Mouse (Mus musculus) urinary bladder, postnatal 36 days (tissue): ENCODE data around the gene Klhl8.
A peak's percentile ranks its signal among the peaks of the same experiment; 100 is the strongest.

Experiments
- DNase-seq, 2 experiments: peaks; one replicate each; pipeline ENCODE4 v3.0.0; 2022; ENCODE audit warnings: low spot score in 2 of 2, mixed read lengths in 1 of 2

Klhl8 gene

DNA sequence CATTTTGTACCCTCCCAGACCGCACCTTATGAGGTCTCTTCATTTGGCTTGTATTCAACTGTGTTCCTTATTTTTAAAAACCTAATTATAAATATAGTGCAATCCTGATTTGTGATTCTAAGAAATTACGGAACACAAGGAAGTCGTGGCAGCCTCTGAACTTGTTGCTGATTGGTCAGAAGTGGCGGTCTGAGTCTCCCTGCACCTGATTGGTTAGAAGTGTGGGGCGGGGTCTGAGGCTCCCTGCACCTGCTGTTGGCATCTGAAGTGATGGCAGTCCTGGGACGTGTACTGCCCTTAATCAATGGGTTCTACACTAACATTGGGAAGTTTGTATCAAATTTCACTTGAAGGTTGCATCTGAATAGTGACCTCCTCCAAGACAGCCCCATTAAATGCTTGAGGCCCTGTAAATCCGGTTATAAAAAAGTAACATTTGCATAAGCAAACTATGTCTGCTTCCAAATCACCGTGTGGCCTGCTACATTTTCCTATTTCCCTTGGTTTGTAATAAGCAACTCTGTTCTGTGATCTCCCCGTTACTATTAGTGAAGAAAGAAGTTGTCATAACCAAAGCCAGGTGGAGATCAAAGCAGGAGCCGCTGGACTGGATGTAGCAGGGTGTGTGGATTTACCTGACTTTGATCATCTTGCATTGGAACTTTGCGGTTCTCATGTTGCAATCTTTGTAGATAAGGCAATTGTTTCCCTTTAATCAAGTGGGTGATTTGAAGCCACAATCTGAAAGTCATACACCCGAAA lies 5.7 kb upstream of the Klhl8 start:
- DNase-seq, result no peak

DNA sequence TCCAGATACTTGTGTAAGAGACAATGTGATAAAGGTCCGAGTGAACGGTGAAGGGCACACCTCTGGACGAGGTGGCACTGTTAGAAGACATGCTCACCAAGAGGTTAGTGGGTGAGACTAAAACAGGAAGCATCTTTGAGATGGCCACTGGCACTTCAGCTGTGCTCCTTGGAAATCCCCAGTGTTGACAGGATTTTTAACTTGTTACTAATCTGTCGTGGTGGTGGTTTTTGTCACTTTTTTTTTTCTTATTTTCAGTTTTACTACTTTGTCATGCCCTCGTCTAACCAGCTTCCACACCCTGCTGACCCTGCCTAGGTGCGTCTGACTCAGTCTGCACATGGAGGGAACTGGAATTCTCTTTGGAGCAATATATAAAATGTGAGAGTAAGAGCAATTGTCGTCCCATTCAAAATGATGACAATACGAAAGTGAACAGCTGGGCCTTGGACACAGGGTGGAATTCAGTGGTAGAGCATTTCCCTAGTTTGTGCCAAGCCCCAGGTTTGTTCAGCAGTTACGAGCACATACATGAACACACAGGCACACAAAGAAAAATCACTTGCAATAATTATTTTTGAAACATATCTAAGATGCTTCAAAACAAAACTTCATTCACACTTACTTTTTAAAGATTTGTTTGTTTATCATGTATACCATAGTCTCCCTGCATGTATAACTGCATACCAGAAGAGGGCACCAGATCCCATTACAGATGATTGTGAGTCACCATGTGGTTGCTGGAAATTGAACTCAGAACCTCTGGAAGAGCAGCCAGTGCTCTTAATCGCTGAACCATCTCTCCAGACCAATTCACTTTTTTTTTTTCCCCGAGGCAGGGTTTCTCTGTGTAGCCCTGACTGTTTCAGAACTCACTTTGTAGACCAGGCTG lies 3.5 kb upstream of the Klhl8 start:
- no peak for DNase-seq

DNA sequence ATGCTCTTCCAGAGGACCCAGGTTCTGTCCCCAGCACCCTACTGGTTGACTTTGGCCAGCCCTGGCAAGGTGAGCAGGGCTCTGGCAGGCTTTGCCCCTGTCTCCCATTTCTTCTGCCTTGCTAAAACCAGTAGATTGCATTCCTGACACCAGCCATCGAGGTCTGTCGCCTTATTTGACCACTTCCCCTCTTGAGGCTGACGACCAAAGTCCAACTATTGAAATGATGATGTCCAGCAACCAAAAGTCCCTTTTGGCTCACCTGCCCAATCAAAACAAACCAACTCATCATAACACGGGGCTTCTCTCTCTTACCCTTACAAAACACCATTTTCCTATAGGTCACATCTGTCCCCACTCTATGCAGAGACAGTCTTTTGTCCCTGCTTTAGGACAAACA lies 2.1 kb upstream of the Klhl8 start:
- no peak for DNase-seq

DNA sequence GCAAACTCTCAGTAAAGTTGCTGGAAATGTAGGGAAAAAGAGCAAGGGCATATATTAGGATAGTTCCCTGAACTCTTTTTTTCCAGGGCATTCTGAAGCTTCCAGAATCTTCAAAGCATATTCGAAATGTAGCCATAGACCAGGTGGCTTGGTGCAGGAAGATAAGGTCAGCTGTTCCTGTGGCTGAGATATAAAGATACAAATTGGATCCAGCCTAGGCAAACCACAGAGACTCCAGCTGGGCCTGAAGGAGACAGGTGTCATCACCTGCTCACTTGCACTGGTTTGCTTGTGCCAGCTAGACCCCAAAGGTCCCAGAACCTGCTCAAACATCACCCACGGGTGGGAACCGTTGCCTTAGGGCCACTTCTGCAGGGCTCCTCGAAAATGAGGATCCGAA lies 496 bp upstream of the Klhl8 start:
- DNase-seq, result no peak

DNA sequence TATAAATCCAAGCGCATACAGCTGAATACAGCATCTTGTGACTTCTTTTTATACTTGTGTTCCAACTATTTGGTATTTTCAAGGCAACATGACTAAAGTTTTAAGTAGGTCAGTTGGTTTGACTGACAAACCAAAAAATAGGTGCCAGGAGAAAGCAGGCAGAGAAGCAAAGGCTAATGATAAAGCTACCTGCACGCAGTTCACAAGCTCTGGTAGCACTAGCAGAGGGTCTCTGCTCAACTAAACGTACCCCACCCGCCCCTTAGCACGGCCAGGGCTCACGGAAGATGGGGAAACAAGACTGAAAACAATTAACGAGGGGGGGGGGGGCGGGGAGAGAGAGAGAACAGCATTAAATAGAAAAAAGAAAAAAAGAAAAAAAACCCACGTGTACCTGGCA lies 903 bp downstream of the Klhl8 start:
- DNase-seq, result no peak

DNA sequence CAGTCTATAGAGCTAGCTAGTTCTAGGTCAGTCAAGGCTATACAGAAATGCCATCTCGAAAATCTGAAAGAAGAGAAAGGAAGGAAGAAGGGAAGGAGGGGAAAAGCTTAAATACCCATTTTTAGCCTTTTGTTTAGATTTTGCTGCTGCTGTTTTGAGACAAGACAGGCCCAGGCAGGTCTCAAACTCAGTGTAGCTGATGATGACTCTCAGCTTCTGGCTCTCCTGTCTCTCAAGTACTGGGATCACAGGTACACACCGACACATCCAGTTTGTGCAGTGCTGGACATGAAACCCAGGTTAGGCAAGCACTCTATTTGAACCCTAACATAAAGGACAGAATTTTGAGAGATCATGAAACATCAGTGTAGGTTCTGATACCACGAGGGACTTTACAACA lies 1.6 kb downstream of the Klhl8 start:
- DNase-seq, result no peak

DNA sequence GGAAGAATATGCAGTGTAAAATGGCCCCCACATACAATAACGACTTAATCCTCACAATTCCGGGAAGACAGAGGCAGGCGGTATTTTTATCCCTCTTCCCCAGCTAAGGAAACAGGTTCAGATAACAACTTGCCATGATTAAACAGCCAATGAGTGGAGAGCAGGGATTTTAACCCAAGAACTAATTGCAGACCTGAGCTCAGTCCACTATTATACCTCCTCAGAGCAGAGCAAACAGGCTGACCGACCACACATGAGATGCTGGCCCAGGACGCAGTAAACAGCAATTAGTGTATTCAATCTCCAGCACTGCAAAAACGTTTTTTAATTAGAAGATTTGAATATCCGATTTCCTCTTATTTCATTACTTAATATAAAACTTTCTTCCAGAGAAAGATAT lies 2.2 kb downstream of the Klhl8 start:
- no peak for DNase-seq

DNA sequence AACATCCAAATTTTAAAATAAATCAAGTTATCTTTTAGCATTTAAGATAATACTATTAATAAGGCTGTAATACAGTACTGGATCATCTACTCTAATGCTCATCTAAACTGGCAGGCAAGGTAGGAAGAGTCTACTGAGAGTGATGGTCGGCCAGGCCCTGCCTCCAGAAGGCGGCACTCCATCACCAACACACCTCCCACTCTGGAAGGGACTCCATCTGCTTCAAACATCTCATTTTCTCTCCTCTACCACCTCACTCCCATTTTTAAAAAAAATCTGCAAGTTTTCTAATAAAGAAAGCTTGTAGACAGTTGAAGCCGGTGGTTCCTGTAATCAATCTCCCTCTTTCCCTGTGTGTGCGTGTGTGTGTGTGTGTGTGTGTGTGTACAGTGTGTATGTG lies 3.2 kb downstream of the Klhl8 start:
- no peak for DNase-seq

DNA sequence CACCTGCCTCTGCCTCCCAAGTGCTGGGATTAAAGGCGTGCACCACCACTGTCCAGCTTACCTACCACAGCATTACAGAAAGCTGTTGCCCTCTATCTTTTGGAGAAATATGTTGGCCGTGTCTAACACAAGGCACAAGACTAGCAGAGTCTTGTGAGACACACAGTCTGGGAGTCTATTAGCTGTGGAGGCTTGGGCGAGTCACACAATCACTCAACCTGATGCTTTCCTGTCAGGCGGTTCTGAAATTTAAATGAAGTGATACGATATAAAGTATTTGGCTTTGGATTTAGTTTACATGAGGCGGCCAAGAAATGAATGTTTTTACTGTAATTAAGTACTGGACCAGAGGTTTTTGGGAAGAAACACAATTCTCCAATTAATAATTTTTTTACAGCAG lies 4.9 kb downstream of the Klhl8 start:
- DNase-seq, result no peak

DNA sequence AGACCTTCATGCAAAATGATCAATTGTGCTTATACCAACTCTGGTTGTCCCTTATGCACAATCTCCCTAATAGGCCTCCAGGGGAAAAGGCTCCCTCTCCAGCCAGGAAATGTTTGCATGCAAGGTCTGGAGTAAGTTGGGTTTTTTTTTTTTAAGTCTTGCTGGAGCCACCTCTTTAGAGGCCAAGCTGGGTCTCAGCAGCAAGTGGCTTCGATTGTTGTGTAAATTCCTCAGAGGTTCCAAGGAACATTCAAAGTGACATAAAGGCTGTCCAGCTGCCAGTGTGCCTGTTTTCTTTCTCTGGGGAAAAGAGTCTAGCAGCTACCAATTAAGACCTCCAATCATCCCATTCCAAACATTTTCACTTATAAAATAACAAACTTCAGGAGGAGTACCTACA lies 12.7 kb downstream of the Klhl8 start:
- no peak for DNase-seq

DNA sequence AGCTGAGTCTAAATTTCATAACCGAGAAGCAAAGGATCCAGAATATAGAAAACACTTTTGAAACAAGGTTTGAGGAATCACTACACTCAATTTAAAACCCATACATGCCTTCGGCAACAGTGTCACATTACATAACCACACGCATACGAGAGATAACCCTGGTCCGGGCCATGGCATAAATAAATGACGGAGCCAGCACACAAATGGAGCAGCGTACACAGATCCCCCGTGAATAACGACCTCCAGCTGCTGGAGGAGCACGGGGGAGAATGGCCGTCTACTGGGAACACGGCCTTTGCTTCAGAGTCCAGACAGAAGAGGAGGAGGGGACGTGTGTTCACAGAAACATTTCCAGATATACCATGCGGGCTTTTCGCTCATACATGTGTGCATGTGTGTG lies 21.3 kb downstream of the Klhl8 start:
- DNase-seq, result no peak

DNA sequence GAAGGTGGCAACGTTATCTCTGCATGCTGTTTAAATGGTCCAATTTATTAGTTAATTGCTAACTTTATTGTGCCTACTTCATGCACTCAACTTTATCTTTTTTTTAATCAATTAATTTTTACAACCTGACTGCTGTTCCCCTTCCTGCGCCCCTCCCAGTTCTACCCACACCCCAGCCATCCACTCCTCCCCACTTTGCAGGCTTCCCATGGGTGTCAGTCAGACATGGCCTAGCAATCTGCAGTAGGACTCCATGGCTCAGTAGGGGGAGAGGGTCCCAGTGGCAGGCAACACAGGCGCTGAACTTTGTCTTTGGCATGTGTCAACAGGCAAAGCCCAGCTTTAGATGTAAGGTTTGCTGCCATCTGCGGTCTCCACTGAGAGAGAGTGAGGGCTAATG lies 47.3 kb downstream of the Klhl8 start:
- DNase-seq, result no peak

DNA sequence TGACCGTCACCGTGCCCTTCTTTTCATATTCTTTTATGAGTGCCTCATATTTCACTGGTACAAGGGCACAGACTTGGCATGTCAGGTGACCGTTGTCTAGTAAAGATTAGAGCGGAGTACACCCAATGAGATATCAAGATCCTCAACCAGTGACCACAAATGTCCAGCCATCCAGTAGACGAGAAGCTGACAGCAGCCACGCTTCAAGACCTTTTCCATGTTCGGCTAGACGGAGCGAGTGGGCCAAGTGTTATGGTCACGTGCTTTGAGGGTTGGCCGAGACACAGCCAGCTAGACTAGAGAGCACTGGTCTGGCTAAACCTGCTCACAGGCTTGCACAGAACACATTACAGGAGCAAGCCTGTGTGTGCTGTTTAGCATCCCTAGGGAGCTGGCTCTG lies 50.4 kb downstream of the Klhl8 start:
- no peak for DNase-seq

DNA sequence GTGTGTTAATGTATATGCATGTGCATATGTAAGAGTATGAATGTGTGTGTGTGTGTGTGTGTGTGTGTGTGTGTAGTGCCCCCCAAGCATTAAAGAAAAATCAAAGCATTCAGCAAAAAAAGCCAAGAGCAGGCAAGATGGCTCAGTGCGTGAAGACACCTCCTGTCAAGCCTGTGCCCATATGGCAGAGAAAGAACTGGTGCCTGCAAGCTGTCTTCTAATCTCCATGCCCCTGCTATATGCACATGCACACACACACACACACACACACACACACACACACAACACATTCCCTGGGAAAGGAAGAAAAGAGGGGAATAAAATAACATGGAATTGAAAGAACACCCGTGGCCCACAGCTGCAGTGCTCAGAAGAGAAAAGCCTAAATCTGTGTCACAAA lies 53.9 kb downstream of the Klhl8 start:
- no peak for DNase-seq

DNA sequence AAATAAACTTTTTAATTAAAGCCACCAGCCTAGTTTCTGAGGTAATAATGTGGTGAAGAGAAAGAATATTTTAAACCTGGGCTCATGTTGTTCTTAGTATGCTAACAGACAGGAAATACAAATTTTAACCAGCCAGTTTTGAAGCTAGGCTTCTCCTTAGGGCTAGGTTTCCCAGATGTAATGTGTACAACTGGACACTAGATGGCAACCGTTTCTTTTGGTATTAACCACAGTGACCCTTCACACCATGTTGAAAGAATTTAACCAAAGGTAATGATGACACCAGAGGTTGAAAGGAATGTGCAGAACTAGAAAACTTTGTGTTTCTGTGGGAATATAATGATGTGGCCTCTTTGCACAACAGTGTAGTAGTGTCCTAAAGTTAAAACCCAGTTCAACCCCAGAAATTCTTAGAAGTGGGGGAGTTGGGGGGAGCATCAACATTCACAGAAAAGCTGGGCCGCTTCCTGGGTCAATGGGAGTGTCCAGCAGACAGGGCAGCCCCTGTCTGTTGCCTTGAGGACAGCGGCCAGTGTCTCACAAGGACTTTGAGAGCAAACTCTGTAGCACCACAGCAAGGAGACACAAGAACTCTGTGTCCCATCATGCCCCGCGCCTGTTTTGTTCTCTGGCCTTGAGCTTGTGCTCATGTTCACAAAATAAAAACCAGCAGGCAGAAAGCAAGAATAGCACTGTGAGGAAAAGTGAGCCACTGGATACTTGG lies 54.6 kb downstream of the Klhl8 start:
- no peak for DNase-seq

DNA sequence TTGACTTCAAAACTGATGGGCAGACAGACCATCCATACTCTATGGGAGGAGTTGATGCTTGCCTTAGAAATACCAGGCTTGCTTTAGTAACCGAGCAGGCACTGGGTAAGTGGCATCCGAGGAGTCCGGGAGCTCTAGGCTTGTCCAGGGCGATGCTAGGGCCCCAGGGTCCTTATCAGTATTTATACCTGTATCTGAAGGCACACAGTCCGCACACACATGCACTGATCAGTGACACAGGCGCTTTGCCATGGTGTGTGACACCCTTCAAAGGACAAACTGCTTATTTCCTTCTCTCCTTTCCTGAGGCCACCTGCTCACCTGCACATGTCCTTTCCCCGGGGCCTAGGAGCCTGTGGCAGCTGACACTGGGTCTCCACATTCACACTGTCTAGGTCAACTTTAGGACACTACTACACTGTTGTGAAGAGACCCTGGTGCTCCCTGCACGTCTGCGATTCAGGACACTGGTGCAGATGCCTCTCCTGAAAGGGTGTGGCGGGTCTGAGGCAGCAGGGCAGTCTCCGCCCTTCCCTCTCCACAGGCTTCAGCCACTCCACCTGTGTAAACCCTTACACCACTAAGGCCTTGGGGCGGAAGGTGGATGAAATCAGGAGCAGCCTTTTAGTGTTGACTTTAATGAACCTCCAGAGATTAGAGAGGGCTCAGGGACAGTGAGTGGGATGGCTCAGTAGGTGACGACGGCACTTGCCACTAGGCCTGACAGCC lies 55.4 kb downstream of the Klhl8 start:
- no peak for DNase-seq

DNA sequence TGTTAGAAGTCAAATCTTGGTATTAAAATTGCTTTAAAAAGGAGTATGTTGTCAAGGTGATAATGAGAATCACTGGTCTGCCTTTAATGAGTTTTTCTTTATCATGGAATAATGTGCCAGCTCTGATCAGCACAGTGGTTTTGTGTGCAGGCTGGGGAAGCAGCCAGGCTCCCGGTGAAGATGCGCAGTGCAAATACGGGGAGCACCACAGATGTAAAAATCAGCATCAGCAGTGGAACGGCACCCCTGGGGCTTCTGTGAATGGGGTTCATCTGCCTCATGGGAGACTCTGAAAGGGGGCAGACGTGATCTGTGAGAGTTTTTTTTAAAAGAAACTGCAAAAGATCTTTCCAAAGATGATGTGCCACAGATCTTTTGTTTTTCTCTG lies 56.3 kb downstream of the Klhl8 start:
- no peak for DNase-seq

DNA sequence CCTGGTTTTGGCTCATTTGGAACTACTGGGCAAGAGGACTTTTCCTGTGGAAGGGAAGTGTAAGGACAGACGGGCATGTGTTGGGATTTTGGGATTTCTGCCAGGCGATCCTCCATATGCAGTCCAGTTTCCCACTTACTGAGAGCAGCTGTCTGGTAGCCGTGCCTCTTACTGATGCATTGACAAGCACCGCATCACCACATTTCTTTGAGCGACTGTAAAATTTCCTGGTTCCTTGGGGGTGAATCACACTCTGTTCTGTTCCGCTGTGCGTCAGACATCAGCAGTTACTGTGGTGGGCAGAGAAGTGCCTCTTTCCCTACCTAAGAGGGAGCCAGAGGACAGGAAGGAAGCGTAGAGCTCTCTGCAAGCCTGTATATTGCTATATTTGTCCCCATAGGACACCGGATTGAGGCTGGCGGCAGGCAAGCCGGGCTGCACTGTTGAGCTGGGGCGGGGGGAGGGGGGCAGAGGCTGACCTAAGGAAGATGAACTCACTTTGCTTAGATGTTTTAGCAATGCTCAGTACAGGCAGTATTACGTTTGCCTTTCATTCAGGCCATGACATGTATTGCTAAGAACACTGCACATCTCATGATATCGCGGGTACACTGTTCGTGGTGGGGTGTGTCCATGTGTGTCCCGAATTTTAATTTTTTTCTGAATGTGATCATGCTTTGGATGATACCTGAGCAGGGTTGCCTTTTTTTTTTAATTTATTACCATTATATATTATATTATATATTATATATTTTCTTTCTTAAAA lies 56.8 kb downstream of the Klhl8 start:
- DNase-seq, result no peak

DNA sequence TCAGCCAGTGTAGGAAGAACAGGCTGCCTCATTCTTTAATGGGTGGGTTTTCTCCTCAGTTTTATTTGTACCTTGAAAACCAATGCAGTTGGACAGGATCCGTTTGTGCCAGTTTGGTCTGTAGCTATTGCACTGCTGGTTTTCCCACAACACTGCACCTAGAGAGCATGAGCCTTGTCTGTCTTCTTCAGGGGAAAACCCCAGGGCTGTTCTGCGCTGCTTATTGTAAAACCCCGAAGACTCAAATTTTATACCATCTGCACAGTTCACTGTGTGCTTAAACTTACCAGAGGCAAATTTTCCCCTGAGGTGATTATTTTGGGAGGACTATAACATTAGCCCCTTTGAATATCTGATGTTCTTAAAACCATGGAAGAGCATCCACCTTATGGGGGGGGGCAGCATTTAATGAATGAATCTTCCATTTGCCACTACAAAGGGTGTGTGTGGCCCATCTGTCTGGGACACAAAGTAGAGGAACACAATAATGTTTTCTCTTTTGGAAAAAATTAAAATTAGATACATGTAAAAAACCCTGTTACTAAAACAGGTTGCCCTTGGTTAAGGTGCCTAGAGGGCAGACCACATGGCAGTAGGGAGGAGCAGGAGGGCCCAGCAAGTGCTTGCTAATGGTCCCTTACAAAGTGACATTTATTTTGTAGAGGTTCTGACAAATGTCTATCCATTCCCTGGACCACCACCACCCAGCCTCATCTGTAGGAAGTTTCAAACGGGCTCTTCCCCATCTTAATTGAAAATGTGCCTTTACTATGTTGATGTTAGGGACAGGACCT lies 58.1 kb downstream of the Klhl8 start:
- no peak for DNase-seq

DNA sequence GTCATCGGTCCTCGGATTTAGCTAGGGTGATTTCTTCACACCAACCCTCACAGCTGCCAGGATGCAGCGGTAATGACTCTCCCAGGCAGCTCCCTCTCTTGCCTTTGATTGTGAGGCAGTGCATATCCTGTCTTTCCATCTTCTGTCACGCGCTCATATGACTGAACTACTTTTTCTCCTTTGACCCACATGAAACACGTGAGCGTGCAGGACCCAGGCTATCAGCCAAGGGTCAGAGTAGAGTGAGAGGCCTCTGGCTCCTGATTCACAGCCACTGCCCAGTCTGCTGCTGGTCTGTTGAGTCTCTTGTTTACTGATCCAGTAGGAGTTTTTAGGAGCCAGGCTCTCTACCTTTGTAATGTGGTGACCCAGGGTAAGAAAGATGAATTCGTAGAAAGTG lies 62.5 kb downstream of the Klhl8 start:
- peak in 1 of 2 experiments; percentile 51 for DNase-seq
